ENCODE assay signal across 15 mouse cellular contexts in the genomic region with DNA sequence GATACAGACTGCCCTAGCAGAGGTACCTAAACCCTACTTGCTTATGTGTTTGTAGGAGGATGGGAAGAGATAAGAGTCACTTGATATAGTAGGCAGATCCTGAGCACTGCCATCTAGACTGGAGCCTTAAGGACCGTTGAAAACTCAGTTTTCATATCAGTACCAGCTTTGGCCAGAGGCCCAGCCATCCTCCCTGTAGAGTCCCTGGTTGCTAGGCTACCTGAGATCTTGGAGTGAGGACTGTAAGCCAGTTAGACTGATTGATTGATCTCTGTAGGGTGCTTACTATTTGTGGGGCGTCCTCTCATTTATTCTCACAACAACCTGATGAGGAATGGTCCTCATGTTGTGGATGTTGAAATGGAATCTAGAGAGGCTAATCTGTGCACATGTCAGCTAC.
"Had no signal": no experiment of that assay in that cellular context is flagged by ENCODE, and none has a peak within 500 bp of the region (broad histone marks: within the 10 kb centered on the region; RNA-seq: fewer than 3 reads in every experiment).

No protein-coding gene starts in this region.

- ATAC-seq: liver, postnatal 0 days; midbrain, embryonic 16.5 days had no signal

- H3K36me3 ChIP-seq: limb, embryonic 12.5 days; liver, embryonic 13.5 days; lung, embryonic 15.5 days had no signal

- H3K4me2 ChIP-seq: limb, embryonic 12.5 days; liver, embryonic 13.5 days; lung, embryonic 15.5 days had no signal

- H3K27me3 ChIP-seq: liver, embryonic 13.5 days; lung, embryonic 15.5 days; megakaryocyte, embryonic 14.5 days had no signal

- H3K9ac ChIP-seq: limb, embryonic 12.5 days; liver, embryonic 13.5 days; liver, postnatal 0 days; lung, embryonic 15.5 days had no signal

- H3K9me3 ChIP-seq: liver, embryonic 13.5 days; lung, embryonic 15.5 days had no signal

- H3K4me1 ChIP-seq: limb, embryonic 12.5 days; liver, embryonic 13.5 days; lung, embryonic 15.5 days; megakaryocyte, embryonic 14.5 days had no signal

- DNase-seq: kidney, adult 18-20 months; kidney, postnatal 10 days; kidney, postnatal 4 days; liver; liver, embryonic 13.5 days; liver, postnatal 0 days; lung, postnatal 14 days; right cerebral cortex, postnatal 14 days; thymus, postnatal 36 days had no signal

- H3K4me3 ChIP-seq: layer of hippocampus, adult 2 months; limb, embryonic 12.5 days; liver, embryonic 13.5 days; lung, embryonic 15.5 days; megakaryocyte, embryonic 14.5 days had no signal

- H3K27ac ChIP-seq: layer of hippocampus, adult 2 months; limb, embryonic 12.5 days; liver, embryonic 13.5 days; lung, embryonic 15.5 days; macrophage had no signal
